Mouse (Mus musculus): ENCODE results near the gene Usp33.
"Not testable (repeated sequence)": the region's sequence is repeated elsewhere in the genome, so short reads cannot be mapped to it uniquely, and the experiment has no call there.

The Usp33 gene

GRCm38 (mm10) chr3:152345732-152346632, at the start of gene Usp33:
TSS of gene Usp33 (plus strand) at chr3:152346478.
- peak; percentile 94 for DNase-seq

GRCm38 (mm10) chr3:152300376-152301337, 45.6 kb upstream of the Usp33 start:
- DNase-seq, result no peak

- no peak for DNase-seq
Observed at GRCm38 (mm10) chr3:152302991-152303390, 43.3 kb upstream of the Usp33 start.

- no peak for DNase-seq
Observed at GRCm38 (mm10) chr3:152304093-152304815, 42.0 kb upstream of the Usp33 start.

- DNase-seq, result no peak
Observed at GRCm38 (mm10) chr3:152305080-152305479, 41.2 kb upstream of the Usp33 start.

- no peak for DNase-seq
Observed at GRCm38 (mm10) chr3:152305971-152306370, 40.3 kb upstream of the Usp33 start.

GRCm38 (mm10) chr3:152308485-152309249, 37.6 kb upstream of the Usp33 start:
- no peak for DNase-seq

- no peak for DNase-seq
Observed at GRCm38 (mm10) chr3:152309250-152309645, 37.0 kb upstream of the Usp33 start.

- DNase-seq, result not testable (repeated sequence)
Observed at GRCm38 (mm10) chr3:152314666-152315065, 31.6 kb upstream of the Usp33 start.

- DNase-seq, result peak; percentile 62
Observed at GRCm38 (mm10) chr3:152315613-152316012, 30.7 kb upstream of the Usp33 start.

GRCm38 (mm10) chr3:152316447-152317173, 29.7 kb upstream of the Usp33 start:
- not testable (repeated sequence) for DNase-seq

- DNase-seq, result no peak
Observed at GRCm38 (mm10) chr3:152320972-152321645, 25.2 kb upstream of the Usp33 start.

GRCm38 (mm10) chr3:152321765-152322547, 24.3 kb upstream of the Usp33 start:
- no peak for DNase-seq

- no peak for DNase-seq
Observed at GRCm38 (mm10) chr3:152332104-152332503, 14.2 kb upstream of the Usp33 start.

- DNase-seq, result no peak
Observed at GRCm38 (mm10) chr3:152332545-152333300, 13.6 kb upstream of the Usp33 start.

- no peak for DNase-seq
Observed at GRCm38 (mm10) chr3:152333641-152334040, 12.6 kb upstream of the Usp33 start.

GRCm38 (mm10) chr3:152336085-152336484, 10.2 kb upstream of the Usp33 start:
- no peak for DNase-seq

- peak; percentile 87 for DNase-seq
Observed at GRCm38 (mm10) chr3:152339862-152340557, 6.3 kb upstream of the Usp33 start, which contains the start of gene Miga1. TSS of gene Miga1 (minus strand) at chr3:152340407.

Data from right cerebral cortex, postnatal 4 days (tissue).